Mouse (Mus musculus) ES-E14 (cell line): ENCODE results near the gene Sh3rf1. TPM values are rescaled to one million over a fixed set of nuclear protein-coding genes. Genes with fewer than 3 reads are reported as not detected.

Source experiments
- DNase-seq: peaks from one replicate; pipeline ENCODE4 v3.0.0-alpha.2; 2013; ENCODE audit warnings: low read depth, low spot score
- H3K27ac ChIP-seq: 2 replicates; pipeline ENCODE4 v1.5.1; 2012; ENCODE audit warnings: low read depth, mild to moderate bottlenecking, low read length, moderate library complexity, mixed read lengths; ENCODE audit not compliant: poor library complexity, insufficient read depth, severe bottlenecking
- H3K36me3 ChIP-seq: 2 replicates; pipeline ENCODE4 v1.6.1; 2012; ENCODE audit warnings: mild to moderate bottlenecking, low read length, moderate library complexity, mixed read lengths; ENCODE audit not compliant: control insufficient read depth, poor library complexity, insufficient read depth, severe bottlenecking
- H3K4me1 ChIP-seq, 2 experiments: fragments of 150-350 bp in 1 of 2; sonication (generic) in 1 of 2; 2 replicates each; pipeline ENCODE4 v1.6.1; 2012; ENCODE audit warnings: low read length in 2 of 2, mild to moderate bottlenecking in 1 of 2, mixed read lengths in 1 of 2; ENCODE audit not compliant: control insufficient read depth in 2 of 2, insufficient read depth in 2 of 2, poor library complexity in 1 of 2
- H3K4me3 ChIP-seq, 2 experiments: fragments of 150-350 bp in 1 of 2; sonication (generic) in 1 of 2; 2 replicates each; pipeline ENCODE4 v1.5.1; 2012; ENCODE audit warnings: low read length in 2 of 2, low read depth in 1 of 2, mild to moderate bottlenecking in 1 of 2, mixed read lengths in 1 of 2; ENCODE audit not compliant: insufficient read depth in 1 of 2, poor library complexity in 1 of 2, severe bottlenecking in 1 of 2
- H3K9ac ChIP-seq: 2 replicates; pipeline ENCODE4 v1.6.1; 2012; ENCODE audit warnings: low read depth, mild to moderate bottlenecking, low read length, mixed read lengths; ENCODE audit not compliant: poor library complexity, insufficient read depth, severe bottlenecking
- H3K9me3 ChIP-seq: fragments of 150-350 bp; sonication (generic); 2 replicates; pipeline ENCODE4 v1.6.1; 2012; ENCODE audit warnings: low read depth, mild to moderate bottlenecking, low read length; ENCODE audit not compliant: control insufficient read depth, insufficient read depth
- CHD2 ChIP-seq: IDR thresholded peaks from 2 replicates; pipeline ENCODE4 v1.6.1; 2014; ENCODE audit warnings: mild to moderate bottlenecking, low read depth, low read length, inconsistent platforms
- HCFC1 ChIP-seq: IDR thresholded peaks from 2 replicates; pipeline ENCODE4 v1.6.1; 2012; ENCODE audit warnings: low read length, inconsistent platforms, borderline replicate concordance; ENCODE audit not compliant: insufficient read depth
- MAFK ChIP-seq: IDR thresholded peaks from 2 replicates; pipeline ENCODE4 v1.6.1; 2014; ENCODE audit warnings: mild to moderate bottlenecking, low read depth, low read length, inconsistent platforms; ENCODE audit not compliant: insufficient read depth
- ZC3H11A ChIP-seq: IDR thresholded peaks from 2 replicates; pipeline ENCODE4 v1.6.1; 2012; ENCODE audit warnings: low read depth, mild to moderate bottlenecking, inconsistent platforms, low read length, borderline replicate concordance
- ZNF384 ChIP-seq: IDR thresholded peaks from 2 replicates; pipeline ENCODE4 v1.6.1; 2012; ENCODE audit warnings: low read depth, low read length, inconsistent platforms
- in situ Hi-C, 2 experiments: fragments of 600-800 bp; cut with MboI; formaldehyde crosslinking; loops; one replicate each; pipeline ENCODE4 v1.15.1; 2025; ENCODE audit warnings: low sequenced_read_pairs in 2 of 2, inconsistent platforms in 1 of 2; ENCODE audit not compliant: unreplicated experiment in 2 of 2
- total RNA-seq: library from RNA; depleted of rRNA; stranded (reverse); fragments of 300-350 nt; gene quantifications from 2 replicates; pipeline ENCODE4 v1.2.3, GENCODE M21; 2012

Sh3rf1 gene
- total RNA-seq, 1 experiment = 6.0 TPM

DNA sequence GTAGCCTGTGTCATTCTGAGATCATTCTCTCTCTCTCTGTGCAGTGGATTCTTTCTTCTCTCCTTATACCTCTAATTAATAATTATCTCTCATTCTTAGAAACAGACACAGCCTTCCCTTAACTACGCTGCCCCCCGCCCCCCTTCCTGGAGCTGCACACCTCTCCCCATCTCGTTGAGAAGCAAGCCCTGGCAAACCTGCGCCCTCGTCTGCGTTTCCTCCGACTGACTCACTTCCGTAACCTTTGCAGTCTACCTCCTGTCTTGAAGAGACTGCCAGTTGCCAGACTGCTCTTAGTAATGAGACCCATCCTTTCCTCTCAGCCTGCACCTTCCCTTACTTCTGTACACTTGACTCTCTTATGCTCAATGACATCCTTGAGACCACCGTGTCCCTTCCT lies 46.9 kb downstream of the Sh3rf1 start:
- no peaks in the 10 kb centered on the region for H3K9me3 ChIP-seq
- H3K9ac ChIP-seq = no peak overlapping the region
- in situ Hi-C loops = no loop called here
- no peak overlapping the region for H3K4me3 ChIP-seq
- TF ChIP-seq ZC3H11A (no peak), ZNF384 (no peak), MAFK (no peak), HCFC1 (no peak), CHD2 (no peak)
- no peak for DNase-seq
- peaks cover 0 to 8% of the 10 kb centered on the region in 2 experiments; a peak in 2 of 4 replicates for H3K4me1 ChIP-seq
- no peaks in the 10 kb centered on the region for H3K36me3 ChIP-seq
- H3K27ac ChIP-seq = no peak overlapping the region

DNA sequence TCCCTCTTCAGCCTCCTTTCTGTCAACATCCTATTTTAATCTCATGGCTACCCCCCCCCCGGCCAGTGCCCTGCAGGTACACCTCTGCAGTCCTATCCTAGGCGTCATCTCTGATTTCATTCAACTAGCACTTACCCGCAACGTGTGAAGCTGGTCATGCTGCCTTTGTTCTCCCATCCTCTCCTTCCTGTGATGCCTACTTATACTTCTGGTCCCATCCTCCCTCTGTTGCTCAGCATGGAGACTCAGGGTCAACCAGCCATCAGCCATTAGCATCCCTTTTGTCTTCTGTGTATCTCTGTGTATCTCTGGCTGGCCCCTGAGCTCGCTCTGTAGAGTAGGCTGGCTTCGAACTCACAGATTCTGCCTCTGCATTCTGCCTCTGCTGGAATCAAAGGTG lies 47.3 kb downstream of the Sh3rf1 start:
- Histone ChIP-seq H3K4me1 (peaks cover 0 to 8% of the 10 kb centered on the region in 2 experiments; a peak in 2 of 4 replicates), H3K36me3 (no peaks in the 10 kb centered on the region), H3K9me3 (no peaks in the 10 kb centered on the region), H3K4me3 (no peak overlapping the region), H3K27ac (no peak overlapping the region), H3K9ac (no peak overlapping the region)
- TF ChIP-seq MAFK (no peak), ZC3H11A (no peak), ZNF384 (no peak), HCFC1 (no peak), CHD2 (no peak)
- no peak for DNase-seq
- in situ Hi-C loops = no loop called here

DNA sequence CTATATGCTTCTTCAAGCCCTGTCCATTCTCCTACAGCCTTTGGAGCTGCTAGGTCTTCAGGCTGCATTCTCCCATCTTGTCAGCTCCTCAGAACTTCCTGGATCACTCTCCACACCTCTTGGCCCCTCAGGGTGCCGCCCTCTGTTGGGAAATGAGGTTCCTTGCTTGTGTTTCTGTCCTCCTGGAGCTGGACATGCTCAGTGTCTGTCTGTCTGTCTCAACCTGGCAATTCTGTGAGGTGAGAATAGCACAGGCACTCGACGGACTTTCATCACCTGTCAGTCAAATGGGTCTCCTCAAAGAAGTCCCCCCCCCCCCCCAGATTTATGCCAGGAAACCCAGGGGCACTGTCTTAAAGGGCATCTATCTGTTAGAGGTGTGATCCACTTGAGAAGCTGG lies 49.2 kb downstream of the Sh3rf1 start:
- no peak for TF ChIP-seq HCFC1
- TF ChIP-seq ZNF384 = no peak
- TF ChIP-seq ZC3H11A = no peak
- Histone ChIP-seq H3K9ac (no peak overlapping the region), H3K36me3 (no peaks in the 10 kb centered on the region), H3K27ac (no peak overlapping the region), H3K9me3 (no peaks in the 10 kb centered on the region), H3K4me3 (no peak overlapping the region), H3K4me1 (peaks cover 0 to 8% of the 10 kb centered on the region in 2 experiments; a peak in 2 of 4 replicates)
- DNase-seq = no peak
- in situ Hi-C loops = no loop called here

DNA sequence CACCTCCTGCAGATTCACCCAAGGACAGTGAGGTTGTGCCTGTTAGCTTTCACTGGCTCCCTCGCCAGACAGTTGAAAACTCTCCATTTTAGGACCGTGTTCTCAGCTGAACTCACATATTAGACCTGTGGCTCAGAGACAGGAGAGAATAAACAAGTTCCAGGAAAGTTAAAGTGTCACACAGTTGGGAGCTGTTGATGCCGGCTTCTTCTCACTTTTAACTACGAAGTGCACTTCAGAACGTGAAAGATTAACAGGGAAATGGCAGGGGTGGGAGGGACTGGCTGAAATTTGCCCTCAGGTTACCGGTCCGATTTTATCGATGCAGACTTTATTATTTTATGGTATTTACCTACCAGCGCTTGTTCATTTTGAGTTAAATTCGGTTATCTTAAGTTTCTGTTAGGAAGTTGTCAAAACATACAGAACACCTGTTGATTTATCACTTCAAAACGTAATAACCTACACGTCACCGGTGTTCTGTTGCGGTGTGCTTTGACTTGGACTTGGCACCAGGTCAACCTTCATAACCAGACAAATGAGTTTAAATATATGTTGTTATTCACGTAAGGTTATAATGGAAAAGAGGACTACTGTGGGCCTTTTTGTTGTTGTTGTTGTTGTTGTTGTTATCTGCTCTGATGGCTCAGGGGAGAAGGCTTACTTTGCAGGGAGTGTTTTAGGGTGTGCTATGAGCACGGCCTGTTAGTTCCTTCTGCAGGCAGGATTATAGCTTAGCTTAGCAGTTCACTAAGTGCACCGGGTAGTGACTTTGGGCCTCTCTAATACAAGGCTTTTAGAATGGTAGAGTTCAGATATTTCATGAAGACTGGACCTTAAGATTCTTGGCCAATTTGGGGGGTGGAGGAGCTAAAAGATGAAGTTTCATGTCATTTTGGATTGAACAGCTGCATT lies 49.9 kb downstream of the Sh3rf1 start:
- no peaks in the 10 kb centered on the region for H3K36me3 ChIP-seq
- no peaks in the 10 kb centered on the region for H3K9me3 ChIP-seq
- no peak for DNase-seq
- TF ChIP-seq MAFK = no peak
- no peak for TF ChIP-seq ZC3H11A
- no peak for TF ChIP-seq ZNF384
- no peak for TF ChIP-seq HCFC1
- TF ChIP-seq CHD2 = no peak
- H3K4me1 ChIP-seq = peaks cover 0 to 8% of the 10 kb centered on the region in 2 experiments; a peak in 2 of 4 replicates
- H3K9ac ChIP-seq = no peak overlapping the region
- no peak overlapping the region for H3K27ac ChIP-seq
- in situ Hi-C loops = no loop called here
- H3K4me3 ChIP-seq = no peak overlapping the region
